Mouse (Mus musculus): Measurements from ENCODE around the gene Zc3h12a.

DNA sequence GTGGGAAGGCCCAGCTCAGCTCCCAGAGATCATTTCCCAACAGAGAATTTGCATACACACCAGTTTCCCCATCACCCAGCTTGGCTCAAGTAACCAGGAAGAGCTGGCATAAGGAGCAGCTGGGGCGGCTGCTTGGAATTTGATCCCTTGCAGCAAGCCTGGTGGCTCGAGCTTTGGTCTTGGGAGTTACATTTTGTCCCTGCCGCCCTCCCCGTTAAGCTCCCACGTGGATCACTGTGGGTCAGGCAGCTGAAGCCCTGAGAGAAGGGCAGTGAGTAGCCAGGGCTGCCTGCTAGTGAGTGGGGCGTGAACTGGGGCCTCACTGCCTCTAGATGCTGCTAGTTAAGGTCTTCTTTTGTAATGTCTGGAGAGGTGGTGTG, 11.9 kb downstream of the Zc3h12a start:
- TF ChIP-seq MEF2A (IDR thresholded peaks at IDR 0.05; ENCODE audit: borderline replicate concordance, low read depth, low read length) (no peak), MAX (IDR thresholded peaks at IDR 0.05; ENCODE audit: low read length) (no peak), EP300 (IDR thresholded peaks at IDR 0.05; ENCODE audit: low read length) (no peak), CTCF (conservative IDR thresholded peaks at IDR 0.05 in 1 of 2, IDR thresholded peaks at IDR 0.05 in 1 of 2; ENCODE audit: low read depth in 2 of 2, low read length in 2 of 2) (no peak), MAZ (IDR thresholded peaks at IDR 0.05; ENCODE audit: low read depth, low read length) (no peak), POLR2A (IDR thresholded peaks at IDR 0.05; ENCODE audit: low read depth, low read length) (no peak), ZC3H11A (IDR thresholded peaks at IDR 0.05; ENCODE audit: low read depth, low read length) (no peak), JUND (conservative IDR thresholded peaks at IDR 0.05; ENCODE audit: low read depth, low read length) (no peak), SMC3 (IDR thresholded peaks at IDR 0.05; ENCODE audit: low read depth, low read length) (no peak), RCOR1 (conservative IDR thresholded peaks at IDR 0.05; ENCODE audit: low read depth, low read length) (no peak), CHD1 (IDR thresholded peaks at IDR 0.05; ENCODE audit: low read depth, low read length) (no peak)
